Mouse (Mus musculus): ENCODE measurements at regions not wholly inside any gene's neighbourhood (a gene's known extent, or its start where the extent isn't known, plus 50 kb on each side); places are given as distances from the start of the nearest gene placed in this dataset.

GRCm38 (mm10) chr11:18821384-18821783 is 197.4 kb downstream of the Meis1 start:
- no peak for DNase-seq (ENCODE audit: low spot score)

GRCm38 (mm10) chr11:18814110-18814509 is 204.7 kb downstream of the Meis1 start:
- DNase-seq (ENCODE audit: low spot score), result no peak

GRCm38 (mm10) chr11:18767479-18767878 is 251.3 kb downstream of the Meis1 start:
- DNase-seq (ENCODE audit: low spot score), result no peak

- DNase-seq (ENCODE audit: low spot score), result peak; percentile 60
Observed at GRCm38 (mm10) chr11:18766458-18767016, 252.2 kb downstream of the Meis1 start.

- DNase-seq (ENCODE audit: low spot score), result peak; percentile 75
Observed at GRCm38 (mm10) chr11:18758591-18759074, 260.2 kb downstream of the Meis1 start.

GRCm38 (mm10) chr11:18756576-18756975 is 262.2 kb downstream of the Meis1 start:
- DNase-seq (ENCODE audit: low spot score), result peak; percentile 76

GRCm38 (mm10) chr11:18754732-18755525 is 263.9 kb downstream of the Meis1 start:
- DNase-seq (ENCODE audit: low spot score), result peak; percentile 17

GRCm38 (mm10) chr11:18753856-18754255 is 264.9 kb downstream of the Meis1 start:
- no peak for DNase-seq (ENCODE audit: low spot score)

GRCm38 (mm10) chr11:18753246-18753645 is 265.5 kb downstream of the Meis1 start:
- DNase-seq (ENCODE audit: low spot score), result no peak

GRCm38 (mm10) chr11:18752512-18752911 is 266.3 kb downstream of the Meis1 start:
- DNase-seq (ENCODE audit: low spot score), result peak; percentile 12

- DNase-seq (ENCODE audit: low spot score), result peak; percentile 55
Observed at GRCm38 (mm10) chr11:18750911-18751841, 267.6 kb downstream of the Meis1 start.

- DNase-seq (ENCODE audit: low spot score), result no peak
Observed at GRCm38 (mm10) chr11:18750080-18750375, 268.8 kb downstream of the Meis1 start.

GRCm38 (mm10) chr11:18749265-18750079 is 269.3 kb downstream of the Meis1 start:
- DNase-seq (ENCODE audit: low spot score), result peak; percentile 42

GRCm38 (mm10) chr11:18747871-18748461 is 270.8 kb downstream of the Meis1 start:
- DNase-seq (ENCODE audit: low spot score), result peak; percentile 90

- DNase-seq (ENCODE audit: low spot score), result no peak
Observed at GRCm38 (mm10) chr11:18747361-18747760, 271.4 kb downstream of the Meis1 start.

- DNase-seq (ENCODE audit: low spot score), result peak; percentile 24
Observed at GRCm38 (mm10) chr11:18746486-18746885, 272.3 kb downstream of the Meis1 start.

- peak; percentile 60 for DNase-seq (ENCODE audit: low spot score)
Observed at GRCm38 (mm10) chr11:18745840-18746239, 272.9 kb downstream of the Meis1 start.

GRCm38 (mm10) chr11:18734904-18735664 is 283.7 kb downstream of the Meis1 start:
- no peak for DNase-seq (ENCODE audit: low spot score)

- DNase-seq (ENCODE audit: low spot score), result no peak
Observed at GRCm38 (mm10) chr11:18734075-18734474, 284.7 kb downstream of the Meis1 start.

GRCm38 (mm10) chr11:18729742-18730141 is 289.0 kb downstream of the Meis1 start:
- DNase-seq (ENCODE audit: low spot score), result no peak
